Mouse (Mus musculus) embryonic facial prominence, embryonic 12.5 days (tissue): ENCODE data around the gene Hist2h2ab. TPM values are rescaled to one million over a fixed set of nuclear protein-coding genes. Genes with fewer than 3 reads are reported as not detected.
"Not testable (repeated sequence)": the region's sequence is repeated elsewhere in the genome, so short reads cannot be mapped to it uniquely, and the experiment has no call there.

Experiments used
- ATAC-seq: fragments of 200-750 bp; cut with Nextera tagmentation; 2 replicates; pipeline ENCODE4 v1.8.0; 2017; ENCODE audit not compliant: insufficient number of reproducible peaks, insufficient read depth, low FRiP score, low TSS enrichment
- H3K27ac ChIP-seq: fragments of 300-500 bp; sonication (generic); 2 replicates; pipeline ENCODE4 v1.5.1; 2016; ENCODE audit warnings: mild to moderate bottlenecking
- H3K27me3 ChIP-seq: fragments of 300-500 bp; sonication (generic); 2 replicates; pipeline ENCODE4 v1.6.1; 2016; ENCODE audit warnings: mild to moderate bottlenecking, moderate library complexity
- H3K36me3 ChIP-seq: fragments of 300-500 bp; sonication (generic); 2 replicates; pipeline ENCODE4 v1.6.1; 2016; ENCODE audit warnings: mild to moderate bottlenecking
- H3K4me1 ChIP-seq: fragments of 300-500 bp; sonication (generic); 2 replicates; pipeline ENCODE4 v1.6.1; 2016
- H3K4me2 ChIP-seq: fragments of 300-500 bp; sonication (generic); replicated peaks from 2 replicates; pipeline ENCODE4 v1.6.1; 2016; ENCODE audit warnings: mild to moderate bottlenecking, moderate library complexity
- H3K4me3 ChIP-seq: fragments of 300-500 bp; sonication (generic); 2 replicates; pipeline ENCODE4 v1.5.1; 2016; ENCODE audit warnings: mild to moderate bottlenecking
- H3K9ac ChIP-seq: fragments of 300-500 bp; sonication (generic); 2 replicates; pipeline ENCODE4 v1.6.1; 2016; ENCODE audit warnings: mild to moderate bottlenecking, moderate library complexity
- H3K9me3 ChIP-seq: fragments of 300-500 bp; sonication (generic); 2 replicates; pipeline ENCODE4 v1.6.1; 2016; ENCODE audit warnings: mild to moderate bottlenecking, moderate library complexity
- WGBS: fragments of 180-500 bp; shearing (Covaris S2); methylation state at CpG from one replicate; pipeline ENCODE4 v1.1.7; 2016; 5-methylcytosine and 5-hydroxymethylcytosine counted together
- microRNA-seq: library from miRNA; unstranded; fragments of <30 nt; microRNA quantifications from one replicate; pipeline ENCODE4, GENCODE M21; 2017
- polyA plus RNA-seq: library from polyadenylated mRNA; unstranded; fragments of >200 nt; fragmentation: Nextera tagmentation; extraction: Ambion mirVana; gene quantifications from 2 replicates; pipeline ENCODE4 v1.2.1, GENCODE M21; 2016

Hist2h2ab gene
- polyA plus RNA-seq, 1 experiment from 2014 or later: 1.6 TPM

GRCm38 (mm10) chr3:96267541-96267940 lies 47.9 kb downstream of the Hist2h2ab start:
- Histone ChIP-seq H3K27ac (peak overlapping the region; percentile 95), H3K4me3 (no peak overlapping the region), H3K4me1 (peaks cover 17% of the 10 kb centered on the region), H3K27me3 (no peaks in the 10 kb centered on the region), H3K36me3 (no peaks in the 10 kb centered on the region), H3K9ac (no peak overlapping the region; the same call in 1 of the 2 replicates), H3K9me3 (no peaks in the 10 kb centered on the region), H3K4me2 (peak overlapping the region; percentile 36; the same call in 1 of the 2 replicates)
- WGBS: 77% methylated on average over 4 of the region's 4 CpGs
- ATAC-seq: no peak

- Histone ChIP-seq H3K4me1 (peaks cover 17% of the 10 kb centered on the region), H3K27me3 (no peaks in the 10 kb centered on the region), H3K9ac (peak within 1 kb of the TSS; percentile 72), H3K36me3 (no peaks in the 10 kb centered on the region), H3K9me3 (no peaks in the 10 kb centered on the region), H3K4me2 (peak within 1 kb of the TSS; percentile 68), H3K27ac (peak within 1 kb of the TSS; percentile 98), H3K4me3 (peak within 1 kb of the TSS; percentile 49)
- ATAC-seq: peak; percentile 68
- WGBS: 23% methylated on average over 30 of the region's 30 CpGs
These were observed 48.5 kb downstream of the Hist2h2ab start, which contains the start of gene Hist2h3b for GRCm38 (mm10) chr3:96268051-96268775. Hist2h3b (plus strand) TSS chr3:96268654.

GRCm38 (mm10) chr3:96268776-96269378 lies 49.2 kb downstream of the Hist2h2ab start:
- H3K4me3 ChIP-seq: peak overlapping the region; percentile 49
- WGBS: 0% methylated on average over 12 of the region's 44 CpGs
- not testable (repeated sequence) for H3K36me3 ChIP-seq, H3K9me3 ChIP-seq, H3K27me3 ChIP-seq
- peak; percentile 22; the same call in 1 of the 2 replicates for ATAC-seq
- peaks cover 15% of the 10 kb centered on the region for H3K4me1 ChIP-seq
- peak overlapping the region; percentile 72 for H3K9ac ChIP-seq
- H3K27ac ChIP-seq: peak overlapping the region; percentile 98
- peak overlapping the region; percentile 68 for H3K4me2 ChIP-seq

Small RNA genes within 50 kb of the gene (microRNA-seq; reads per million reads assigned to microRNA genes)
- gene Gm44492: not detected
- gene Gm47311: not detected
- gene Gm47313: not detected

Other genes starting within 250 kb of the Hist2h2ab start
- 71.9 and 85.9 TPM in 2 replicates for gene Plekho1, start 223.9 kb upstream of the Hist2h2ab start, polyA plus RNA-seq
- 43.3 and 43.6 TPM in 2 replicates for gene Vps45, start 161.4 kb upstream of the Hist2h2ab start, polyA plus RNA-seq
- 20.2 and 20.6 TPM in 2 replicates for gene Otud7b, start 115.3 kb upstream of the Hist2h2ab start, polyA plus RNA-seq
- gene Mtmr11, start 57.9 kb upstream of the Hist2h2ab start, polyA plus RNA-seq: 37.1 and 39.5 TPM in 2 replicates
- 181 and 190 TPM in 2 replicates for gene Sf3b4, start 47.5 kb upstream of the Hist2h2ab start, polyA plus RNA-seq
- gene Sv2a, start 38.7 kb upstream of the Hist2h2ab start, polyA plus RNA-seq: 8.6 and 9.2 TPM in 2 replicates
- gene Bola1, start 156 bp upstream of the Hist2h2ab start, polyA plus RNA-seq: 52.6 and 53.3 TPM in 2 replicates
- 12.2 and 12.5 TPM in 2 replicates for gene Hist2h2ac, start 1.0 kb downstream of the Hist2h2ab start, polyA plus RNA-seq
- 10.6 and 11.7 TPM in 2 replicates for gene Hist2h2be, start 1.3 kb downstream of the Hist2h2ab start, polyA plus RNA-seq
- gene Hist2h3c2, start 19.3 kb downstream of the Hist2h2ab start, polyA plus RNA-seq: 7.1 and 8.2 TPM in 2 replicates
- gene Hist2h2aa2, start 20.4 kb downstream of the Hist2h2ab start, polyA plus RNA-seq: 45.4 and 60.5 TPM in 2 replicates
- gene Hist2h2aa1, start 25.6 kb downstream of the Hist2h2ab start, polyA plus RNA-seq: 19.8 and 19.9 TPM in 2 replicates
- 0.83 TPM in 1 of 2 replicates, not detected in the other for gene Hist2h3c1, start 26.8 kb downstream of the Hist2h2ab start, polyA plus RNA-seq
- 13.6 and 17.2 TPM in 2 replicates for gene Hist2h4, start 43.4 kb downstream of the Hist2h2ab start, polyA plus RNA-seq
- 92.4 and 92.9 TPM in 2 replicates for gene Hist2h3b, start 48.8 kb downstream of the Hist2h2ab start, polyA plus RNA-seq
- 22.1 and 22.4 TPM in 2 replicates for gene Hist2h2bb, start 49.9 kb downstream of the Hist2h2ab start, polyA plus RNA-seq
- 0.84 and 1.6 TPM in 2 replicates for gene Fcgr1, start 74.1 kb downstream of the Hist2h2ab start, polyA plus RNA-seq
- 0.26 TPM in 1 of 2 replicates, not detected in the other for gene BC107364, start 232.4 kb downstream of the Hist2h2ab start, polyA plus RNA-seq